Comparison of ENCODE assay signal across 23 mouse cellular contexts in genomic region chr4:14290436-14291152, GRCm38 (mm10).
A peak's percentile ranks its signal among the peaks of the same experiment; 100 is the strongest.
DNase-seq lines count a peak whose midpoint lies in the region; ATAC-seq lines count a peak whose summit lies in the region.
"Had no signal": no experiment of that assay in that cellular context is flagged by ENCODE, and none has a peak within 500 bp of the region (broad histone marks: within the 10 kb centered on the region; RNA-seq: fewer than 3 reads in every experiment).

No protein-coding gene starts in this region.

- H3K9me3 ChIP-seq in heart, embryonic 14.5 days (ENCODE audit: control insufficient read depth, low read length), result no peaks in the 10 kb centered on the region
- H3K9me3 ChIP-seq in liver, embryonic 11.5 days (ENCODE audit: control insufficient read depth, low read length), result no peaks in the 10 kb centered on the region
- H3K9me3 ChIP-seq in limb, embryonic 10.5 days (replicated peaks), result no peaks in the 10 kb centered on the region
- H3K9me3 ChIP-seq: G1E; limb, embryonic 12.5 days; neural tube, embryonic 13.5 days had no signal

- H3K4me3 ChIP-seq in heart, embryonic 14.5 days (ENCODE audit: control insufficient read depth in 1 of 2, insufficient read depth in 1 of 2, low read depth in 1 of 2, low read length in 2 of 2), result peak overlapping the region; percentile 2 to 5; a peak in 3 of 4 replicates
- H3K4me3 ChIP-seq in liver, embryonic 11.5 days (ENCODE audit: low read depth, low read length), result 0 out of 2 replicates have a peak overlapping the region, but pooled peaks have one; percentile 3
- H3K4me3 ChIP-seq in limb, embryonic 10.5 days, result no peak overlapping the region
- H3K4me3 ChIP-seq: gastrocnemius, adult 2 months; left cerebral cortex, adult 2 months; limb, embryonic 12.5 days; neural tube, embryonic 13.5 days had no signal

- no peak for ATAC-seq in heart, embryonic 14.5 days (ENCODE audit: insufficient number of reproducible peaks, insufficient read depth, low FRiP score, low read depth)
- peak; percentile 68 for ATAC-seq in liver, embryonic 11.5 days (replicated peaks; ENCODE audit: low FRiP score)
- ATAC-seq: forebrain, embryonic 16.5 days; hindbrain, embryonic 16.5 days; intestine, postnatal 0 days had no signal

- no peaks in the 10 kb centered on the region for H3K27me3 ChIP-seq in heart, embryonic 14.5 days (ENCODE audit: control insufficient read depth, insufficient read depth, low read length)
- no peaks in the 10 kb centered on the region for H3K27me3 ChIP-seq in liver, embryonic 11.5 days (replicated peaks; ENCODE audit: control insufficient read depth, insufficient read depth, low read length)
- H3K27me3 ChIP-seq in limb, embryonic 10.5 days (ENCODE audit: low read depth, poor library complexity, severe bottlenecking), result no peaks in the 10 kb centered on the region
- H3K27me3 ChIP-seq: limb, embryonic 12.5 days; neural tube, embryonic 13.5 days had no signal

- DNase-seq in heart, adult 9 months (ENCODE audit: low spot score in 2 of 2), result no peak
- DNase-seq in right cerebral cortex, adult 18-20 months, result peak; percentile 11
- no peak for DNase-seq in right cerebral cortex, postnatal 14 days
- DNase-seq in liver, embryonic 11.5 days (ENCODE audit: low spot score), result no peak
- no peak for DNase-seq in thymus, postnatal 14 days
- DNase-seq in limb, embryonic 10.5 days (ENCODE audit: low spot score), result no peak
- DNase-seq: adrenal gland, adult 8-10 months; cerebellum, adult 18-20 months; gastrocnemius, adult 2 months; lung, embryonic 14.5 days; lung, postnatal 4 days; right cerebral cortex, postnatal 25 days; thymus, postnatal 4 days had no signal

- H3K4me1 ChIP-seq in heart, embryonic 14.5 days (ENCODE audit: control insufficient read depth in 2 of 2, insufficient read depth in 2 of 2, low read length in 2 of 2), result peaks cover 4 to 6% of the 10 kb centered on the region in 2 experiments
- peaks cover 3% of the 10 kb centered on the region; the same call in 1 of the 2 replicates for H3K4me1 ChIP-seq in liver, embryonic 11.5 days (replicated peaks; ENCODE audit: control insufficient read depth, insufficient read depth, low read length)
- H3K4me1 ChIP-seq in limb, embryonic 10.5 days, result peaks cover 10% of the 10 kb centered on the region
- H3K4me1 ChIP-seq: limb, embryonic 12.5 days; neural tube, embryonic 13.5 days had no signal

- 34% methylated on average over 18 of the region's 18 CpGs for WGBS in heart, embryonic 14.5 days
- WGBS in liver, embryonic 11.5 days, result 57% methylated on average over 18 of the region's 18 CpGs
- WGBS in limb, embryonic 10.5 days, result 89% methylated on average over 18 of the region's 18 CpGs

- peak overlapping the region; percentile 49 for H3K4me2 ChIP-seq in heart, embryonic 14.5 days (ENCODE audit: low read length)
- H3K4me2 ChIP-seq in liver, embryonic 11.5 days, result peak overlapping the region; percentile 41
- H3K4me2 ChIP-seq: limb, embryonic 12.5 days; lung, embryonic 14.5 days; midbrain, embryonic 11.5 days; neural tube, embryonic 13.5 days had no signal

- H3K9ac ChIP-seq in heart, embryonic 14.5 days (ENCODE audit: low read length), result no peak overlapping the region
- H3K9ac ChIP-seq in liver, embryonic 11.5 days (ENCODE audit: low read depth, low read length), result no peak overlapping the region
- H3K9ac ChIP-seq: limb, embryonic 12.5 days; lung, embryonic 14.5 days; neural tube, embryonic 13.5 days had no signal

- H3K27ac ChIP-seq in heart, embryonic 14.5 days (replicated peaks in 1 of 2; ENCODE audit: control insufficient read depth in 1 of 2, insufficient read depth in 1 of 2, low read depth in 2 of 2, low read length in 2 of 2), result no peak overlapping the region
- no peak overlapping the region for H3K27ac ChIP-seq in liver, embryonic 11.5 days (ENCODE audit: low read depth, low read length)
- H3K27ac ChIP-seq in limb, embryonic 10.5 days, result no peak overlapping the region
- H3K27ac ChIP-seq: gastrocnemius, adult 2 months; kidney, postnatal 0 days; left cerebral cortex, adult 2 months; limb, embryonic 12.5 days; neural tube, embryonic 13.5 days had no signal

- no peaks in the 10 kb centered on the region for H3K36me3 ChIP-seq in heart, embryonic 14.5 days (ENCODE audit: control insufficient read depth, insufficient read depth, low read length)
- no peaks in the 10 kb centered on the region for H3K36me3 ChIP-seq in liver, embryonic 11.5 days (ENCODE audit: control insufficient read depth, insufficient read depth, low read length)
- H3K36me3 ChIP-seq in limb, embryonic 10.5 days, result no peaks in the 10 kb centered on the region
- H3K36me3 ChIP-seq: G1E; limb, embryonic 12.5 days; neural tube, embryonic 13.5 days had no signal
